Mouse (Mus musculus) adipose tissue, adult 10 weeks (tissue): ENCODE data around the gene Atp5l. TPM values are rescaled to one million over a fixed set of nuclear protein-coding genes. Genes with fewer than 3 reads are reported as not detected.

Source experiments
- polyA plus RNA-seq: library from polyadenylated mRNA; stranded (reverse); fragments of 350-450 nt; fragmentation: Illumina TruSeq; extraction: RNeasy Lipid Tissue Mini Kit (QIAGEN cat#74804); gene quantifications from one replicate; pipeline ENCODE4 v1.2.3, GENCODE M21; 2014; ENCODE audit warnings: low read depth, low replicate concordance

Gene Atp5l
- 562 TPM for polyA plus RNA-seq

DNA sequence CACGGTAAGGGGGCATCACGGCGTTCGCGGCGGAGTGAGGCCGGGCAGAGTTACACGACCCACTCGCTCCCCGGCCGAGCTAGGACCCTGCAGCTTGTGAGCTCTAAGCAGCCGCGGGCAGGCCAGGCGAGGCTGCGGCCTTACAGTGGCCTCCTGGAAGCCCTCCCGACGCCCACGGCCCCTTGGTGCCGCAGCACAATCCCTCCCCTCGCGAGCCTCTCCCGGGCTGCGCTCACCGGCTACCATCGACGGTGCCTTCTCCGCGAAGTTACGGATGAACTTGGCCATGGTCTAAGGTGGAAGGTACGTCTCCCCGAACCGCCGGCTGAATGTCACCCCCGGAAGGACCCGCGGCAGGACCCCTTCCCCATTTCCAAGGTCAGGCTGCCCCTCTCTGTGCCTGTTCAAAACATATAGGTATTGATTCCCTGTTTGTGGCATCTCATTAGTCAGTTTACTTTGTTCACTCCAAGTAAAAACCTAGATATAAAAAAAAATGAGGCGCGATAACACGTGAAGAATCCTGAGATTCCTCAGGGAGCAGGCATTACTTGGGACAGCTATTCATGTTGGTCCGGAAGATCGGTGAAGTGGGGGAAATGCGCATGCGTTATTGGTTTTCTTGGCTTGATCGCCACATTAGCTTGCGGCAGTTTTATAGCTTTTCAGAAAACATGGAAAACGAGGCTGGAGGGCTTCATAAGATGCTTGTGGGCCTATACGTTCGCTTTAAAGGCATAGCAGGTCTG is at the start of gene Atp5l:
TSS of gene Atp5l (minus strand) at position 369 of the 749 bp plus-strand sequence.

DNA sequence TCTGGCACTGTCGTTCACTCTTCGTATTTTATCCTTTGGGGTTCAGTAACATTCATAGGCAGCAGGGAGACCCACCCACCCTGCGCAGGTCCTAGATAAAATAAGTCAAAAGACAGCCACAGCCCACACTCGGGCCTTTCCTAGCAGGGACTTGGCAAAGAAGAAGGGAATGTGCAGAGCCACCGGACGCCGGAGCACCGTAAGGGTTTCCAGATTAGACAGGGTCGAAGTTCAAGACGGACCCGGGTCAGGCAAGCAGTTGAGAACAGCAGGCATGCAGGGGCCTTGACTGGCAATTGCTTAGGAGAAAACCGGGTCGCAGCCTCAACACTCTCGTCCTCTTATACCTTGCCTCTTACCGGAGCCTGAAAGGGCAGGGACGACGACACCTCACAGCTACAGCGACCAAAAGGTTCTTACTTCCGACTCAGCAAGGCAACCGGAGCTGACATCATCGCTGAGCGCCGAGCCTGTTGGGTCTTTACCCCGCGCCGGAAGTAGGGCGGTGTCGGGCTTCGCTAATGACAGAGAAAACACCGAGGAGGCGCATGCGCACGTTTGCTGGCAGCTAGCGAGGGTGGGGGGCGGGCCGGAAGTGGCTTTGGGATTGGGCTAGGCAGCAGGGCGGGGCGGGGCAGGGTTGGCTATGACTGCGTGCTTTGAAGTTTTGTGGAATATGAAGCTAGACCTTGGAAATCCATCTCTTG is 44.7 kb upstream of the Atp5l start, which contains the start of gene Ube4a:
TSS of gene Ube4a (minus strand) at position 475 of the 707 bp plus-strand sequence.

DNA sequence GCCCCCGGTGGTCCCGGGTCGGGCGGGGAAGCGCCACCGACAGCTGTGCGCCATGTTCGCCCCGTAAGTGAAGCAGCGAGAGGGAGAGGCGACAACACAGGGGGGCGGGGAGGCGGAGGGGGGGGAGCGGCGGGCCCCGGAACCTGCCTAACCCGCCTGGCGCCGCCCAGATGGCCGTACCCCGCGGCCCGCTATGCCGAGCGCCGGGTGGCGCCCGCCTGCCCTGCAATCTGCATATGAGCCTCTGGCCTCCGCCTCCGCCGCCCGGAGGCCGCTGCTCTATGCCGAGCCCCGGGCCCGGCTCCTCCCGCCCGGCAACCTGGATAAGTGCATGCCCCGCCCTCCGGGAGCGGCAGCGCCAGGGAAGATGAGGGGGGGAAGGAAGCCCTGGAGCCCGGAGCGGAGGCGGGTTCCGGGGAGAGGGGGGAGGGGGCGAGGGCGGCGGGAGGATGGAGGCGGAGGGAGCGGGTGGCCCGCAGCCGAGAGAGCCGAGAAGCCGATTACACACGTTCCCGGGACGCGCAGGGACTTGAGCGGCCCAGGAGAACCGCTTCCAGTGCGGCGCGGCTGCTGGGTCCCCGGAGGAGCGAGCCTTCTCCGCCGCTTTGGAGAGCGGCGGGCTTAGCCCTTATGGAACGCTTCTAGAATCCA is 39.2 kb downstream of the Atp5l start, which contains the start of gene Kmt2a:
TSS of gene Kmt2a (minus strand) at position 76 of the 651 bp plus-strand sequence.

Other genes with a start within 250 kb of the Atp5l start
- not detected for gene Treh, start 247.5 kb downstream of the Atp5l start, polyA plus RNA-seq
- 61.1 TPM for gene Phldb1, start 185.5 kb downstream of the Atp5l start, polyA plus RNA-seq
- 107 TPM for gene Arcn1, start 152.9 kb downstream of the Atp5l start, polyA plus RNA-seq
- gene Ift46, start 152.8 kb downstream of the Atp5l start, polyA plus RNA-seq = 62.7 TPM
- gene Tmem25, start 121.4 kb downstream of the Atp5l start, polyA plus RNA-seq = 3.0 TPM
- gene Ttc36, start 117.7 kb downstream of the Atp5l start, polyA plus RNA-seq = 2.3 TPM
- 12.5 TPM for gene Kmt2a, start 39.4 kb downstream of the Atp5l start, polyA plus RNA-seq
- 36.0 TPM for gene Ube4a, start 44.9 kb upstream of the Atp5l start, polyA plus RNA-seq
- gene Cd3g, start 59.7 kb upstream of the Atp5l start, polyA plus RNA-seq = 1.6 TPM
- 1.3 TPM for gene Cd3d, start 61.0 kb upstream of the Atp5l start, polyA plus RNA-seq
- gene Cd3e, start 88.9 kb upstream of the Atp5l start, polyA plus RNA-seq = 1.5 TPM
- gene Mpzl2, start 119.1 kb upstream of the Atp5l start, polyA plus RNA-seq = 30.8 TPM
- 6.7 TPM for gene Mpzl3, start 134.4 kb upstream of the Atp5l start, polyA plus RNA-seq
- gene Jaml, start 158.4 kb upstream of the Atp5l start, polyA plus RNA-seq = 33.8 TPM
- gene Scn2b, start 197.0 kb upstream of the Atp5l start, polyA plus RNA-seq = 6.5 TPM
- 0.82 TPM for gene Scn4b, start 217.7 kb upstream of the Atp5l start, polyA plus RNA-seq